Mouse (Mus musculus): Measurements from ENCODE around the gene Samd8.

The Samd8 gene

DNA sequence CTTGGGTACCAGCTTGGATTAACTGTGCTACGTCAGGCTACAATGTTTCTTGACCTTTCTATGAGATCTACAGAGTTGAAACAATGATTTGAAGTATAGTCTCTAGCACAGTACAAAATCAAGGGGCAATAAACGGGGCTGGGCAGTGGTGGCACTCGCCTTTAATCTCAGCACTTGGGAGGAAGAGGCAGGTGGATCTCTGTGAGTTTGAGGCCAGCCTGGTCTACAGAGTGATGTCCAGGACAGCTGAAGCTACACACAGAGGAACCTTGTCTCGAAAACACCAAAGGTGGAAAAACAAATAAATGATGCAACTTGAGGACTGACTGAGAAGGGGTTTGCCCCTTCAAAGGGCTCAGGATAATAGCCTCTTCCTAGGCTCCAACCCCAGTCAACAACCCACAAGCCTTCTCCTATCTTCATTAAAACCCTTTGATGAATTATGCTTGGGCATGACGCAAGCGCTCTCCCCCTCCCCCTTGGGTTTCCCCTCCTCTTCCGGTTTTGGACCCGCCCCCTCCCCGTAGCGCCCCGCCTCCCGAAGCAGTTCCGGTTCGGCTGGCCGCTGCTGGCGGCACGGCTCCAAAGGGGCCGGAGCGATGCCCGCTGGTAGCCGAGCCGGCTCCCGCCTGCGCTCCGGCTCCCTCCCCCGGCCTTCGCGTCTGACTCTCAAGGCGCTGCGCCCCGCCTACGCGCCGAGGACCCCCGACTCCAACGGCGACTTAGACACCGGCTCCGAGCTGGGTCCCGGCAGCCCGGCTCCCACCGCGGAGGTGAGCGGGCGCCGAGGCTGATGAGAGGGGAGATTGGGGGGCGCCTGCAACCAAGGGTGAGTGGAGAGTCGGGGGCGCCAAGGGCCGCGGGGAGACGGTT lies at the start of gene Samd8:
TSS of gene Samd8 (plus strand) at position 524 of the 873 bp plus-strand sequence.
- DNase-seq (ENCODE audit: low read depth): peak; percentile 90

- DNase-seq (ENCODE audit: low read depth): no peak
Measured at GRCm38 (mm10) chr14:21702691-21703090, 47.6 kb upstream of the Samd8 start.

- DNase-seq (ENCODE audit: low read depth): peak; percentile 32
Measured at GRCm38 (mm10) chr14:21703255-21703654, 47.1 kb upstream of the Samd8 start.

DNA sequence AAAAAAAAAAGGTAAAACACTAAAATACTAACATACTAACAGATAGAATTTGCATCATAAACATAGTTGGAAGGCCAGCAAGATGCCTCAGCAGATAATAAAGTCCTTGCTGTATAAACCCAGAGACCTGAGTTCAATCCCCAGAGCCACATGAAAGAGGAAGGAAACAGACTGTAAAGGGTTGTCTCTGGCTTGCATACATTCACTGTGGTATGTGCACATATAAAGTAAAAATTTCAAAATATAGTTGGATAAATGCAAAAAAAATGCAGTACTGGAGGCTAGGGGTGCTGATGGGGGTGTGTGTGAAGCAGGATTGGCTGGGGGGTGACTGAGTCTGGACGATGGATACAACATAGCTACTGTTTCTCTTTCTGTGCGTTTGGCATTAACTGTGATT lies 44.9 kb upstream of the Samd8 start:
- DNase-seq (ENCODE audit: low read depth): peak; percentile 40

DNA sequence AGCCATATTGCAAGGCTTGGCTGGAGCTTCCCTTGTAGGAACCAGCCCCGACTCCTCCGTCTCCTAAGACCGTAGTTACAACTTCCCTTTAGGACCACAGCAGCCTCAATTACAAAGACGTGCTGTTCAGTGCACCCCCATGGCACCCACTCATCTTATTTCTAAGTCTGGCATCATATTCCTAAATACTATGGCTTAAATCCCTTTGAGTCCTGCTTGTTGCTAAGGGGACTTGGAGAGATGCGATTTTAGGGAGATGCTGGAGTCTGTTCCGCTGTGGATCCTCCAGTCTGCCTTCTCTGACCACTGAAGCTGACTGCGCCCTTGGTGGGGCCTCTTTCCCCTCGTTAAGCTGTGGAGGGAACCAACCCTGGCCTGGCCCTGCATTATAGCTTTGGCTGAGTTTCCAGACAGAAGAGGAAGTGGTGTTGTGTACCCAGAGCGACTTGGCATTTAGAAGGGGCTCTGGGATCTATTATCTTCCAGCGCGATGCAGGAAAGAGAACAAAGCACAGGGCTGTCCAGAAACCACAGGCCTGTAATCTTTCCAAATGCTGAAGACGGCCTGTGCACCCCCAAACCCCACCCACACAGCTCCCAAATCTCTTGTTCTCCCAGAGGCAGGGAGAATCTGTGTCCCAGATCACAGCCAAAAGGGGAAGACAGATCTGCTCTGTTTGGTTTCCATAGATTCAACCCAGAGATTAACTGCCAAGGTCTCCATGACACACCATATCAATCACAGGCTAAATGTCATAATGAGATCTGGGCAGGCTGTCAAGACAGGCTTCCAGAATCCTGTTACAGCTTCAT lies 43.4 kb upstream of the Samd8 start:
- peak; percentile 73 for DNase-seq (ENCODE audit: low read depth)

GRCm38 (mm10) chr14:21709545-21709944 lies 40.8 kb upstream of the Samd8 start:
- no peak for DNase-seq (ENCODE audit: low read depth)

- no peak for DNase-seq (ENCODE audit: low read depth)
Measured at GRCm38 (mm10) chr14:21711231-21711630, 39.1 kb upstream of the Samd8 start.

DNA sequence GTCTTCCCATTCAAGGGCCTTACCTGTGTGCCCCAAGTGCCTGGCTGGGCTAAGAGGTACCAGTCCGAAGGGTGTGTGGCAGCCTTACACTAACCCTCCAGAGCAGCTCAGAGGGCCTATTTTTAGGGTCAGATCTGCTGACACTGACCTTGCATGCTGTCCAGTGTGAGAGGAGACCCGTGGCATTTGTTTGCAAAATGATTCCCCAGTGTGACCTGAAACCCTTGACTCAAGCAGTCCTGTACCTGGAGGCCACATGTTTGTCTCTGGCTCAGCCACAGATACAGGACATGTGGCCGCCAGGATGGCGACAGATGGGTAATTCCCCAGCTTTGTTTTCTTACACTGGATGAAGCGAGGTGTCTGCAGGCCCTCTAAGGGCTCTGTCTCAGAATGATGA lies 35.8 kb upstream of the Samd8 start, which contains the start of gene Dupd1:
TSS of gene Dupd1 (minus strand) at position 91 of the 400 bp plus-strand sequence.
- no peak for DNase-seq (ENCODE audit: low read depth)

- DNase-seq (ENCODE audit: low read depth): no peak
Measured at GRCm38 (mm10) chr14:21719646-21720383, 30.5 kb upstream of the Samd8 start.

GRCm38 (mm10) chr14:21720430-21721205 lies 29.7 kb upstream of the Samd8 start:
- no peak for DNase-seq (ENCODE audit: low read depth)

DNA sequence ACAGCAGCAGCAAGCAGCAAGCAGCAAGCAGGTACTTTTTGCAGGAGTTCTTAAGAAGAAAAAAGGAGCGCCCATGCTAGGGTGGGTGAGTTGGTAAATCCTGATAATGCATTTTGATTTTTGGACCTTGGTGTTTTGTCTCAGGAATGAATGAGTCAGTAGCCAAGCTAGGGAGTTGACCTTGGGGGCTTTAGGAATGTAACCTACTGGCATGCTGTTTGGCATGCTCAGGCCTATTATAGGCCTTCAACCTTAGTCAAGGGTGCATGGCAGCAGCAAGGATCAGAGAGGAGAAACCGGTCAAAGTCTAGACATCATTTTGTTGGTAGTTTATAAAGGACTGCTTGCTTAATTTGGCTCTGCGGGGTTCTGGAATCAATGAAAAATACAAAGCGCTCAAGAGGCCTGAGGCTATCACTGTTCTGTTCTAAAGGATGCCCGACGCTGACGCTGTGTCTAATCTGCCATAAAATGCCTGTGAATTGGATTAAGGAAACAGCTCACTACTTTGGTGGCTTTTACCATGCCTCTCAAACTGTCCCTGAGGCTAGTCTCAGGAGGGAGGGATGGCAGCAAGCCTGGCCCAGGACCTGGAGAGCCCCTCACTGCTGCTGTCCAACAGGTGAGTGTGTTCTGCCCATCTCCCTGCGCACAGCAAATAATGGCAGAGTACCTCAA lies 28.2 kb upstream of the Samd8 start:
- DNase-seq (ENCODE audit: low read depth): no peak

- DNase-seq (ENCODE audit: low read depth): no peak
Measured at GRCm38 (mm10) chr14:21729031-21729732, 21.1 kb upstream of the Samd8 start.

DNA sequence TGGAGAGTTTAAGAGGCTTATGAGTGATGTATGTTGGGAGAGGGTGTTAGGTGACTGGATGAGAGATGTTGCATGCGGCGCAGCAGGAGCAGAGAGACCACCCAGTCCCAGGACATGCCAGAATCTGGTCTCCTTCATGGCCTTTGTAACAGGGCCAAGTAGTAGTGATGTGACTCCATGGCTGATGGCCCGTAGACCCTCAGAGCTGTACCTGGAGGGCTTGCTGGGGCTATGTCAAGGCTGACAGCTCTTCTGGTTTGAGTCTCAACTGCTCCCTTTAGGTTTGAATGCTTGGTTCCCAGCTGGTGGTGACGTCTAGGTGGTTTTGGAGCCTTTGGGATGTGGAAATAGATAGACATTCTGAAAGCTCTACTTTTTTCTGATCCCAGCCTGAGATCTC lies 20.4 kb upstream of the Samd8 start:
- no peak for DNase-seq (ENCODE audit: low read depth)

- DNase-seq (ENCODE audit: low read depth): no peak
Measured at GRCm38 (mm10) chr14:21733131-21733905, 17.0 kb upstream of the Samd8 start.

GRCm38 (mm10) chr14:21740345-21740744 lies 10.0 kb upstream of the Samd8 start:
- DNase-seq (ENCODE audit: low read depth): no peak

DNA sequence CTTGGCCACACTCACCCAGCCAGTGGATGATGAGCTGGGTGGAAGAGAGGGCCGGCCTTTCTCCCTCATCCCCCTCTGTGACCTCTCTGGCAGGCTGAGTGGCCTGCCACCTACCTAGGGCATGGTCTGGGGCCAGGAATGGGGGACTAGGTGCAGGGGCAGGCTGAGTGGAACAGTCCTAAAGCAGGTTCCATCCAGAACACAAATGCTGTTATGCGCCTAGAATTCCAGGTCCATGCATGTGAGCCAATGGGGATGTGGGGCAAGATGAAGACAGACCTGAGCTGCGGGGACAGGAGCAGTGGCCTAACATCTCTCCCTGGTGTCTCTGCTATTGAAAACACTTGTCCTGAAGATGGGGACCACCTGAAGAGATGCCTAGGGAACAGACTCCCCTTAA lies 9.0 kb upstream of the Samd8 start:
- no peak for DNase-seq (ENCODE audit: low read depth)

DNA sequence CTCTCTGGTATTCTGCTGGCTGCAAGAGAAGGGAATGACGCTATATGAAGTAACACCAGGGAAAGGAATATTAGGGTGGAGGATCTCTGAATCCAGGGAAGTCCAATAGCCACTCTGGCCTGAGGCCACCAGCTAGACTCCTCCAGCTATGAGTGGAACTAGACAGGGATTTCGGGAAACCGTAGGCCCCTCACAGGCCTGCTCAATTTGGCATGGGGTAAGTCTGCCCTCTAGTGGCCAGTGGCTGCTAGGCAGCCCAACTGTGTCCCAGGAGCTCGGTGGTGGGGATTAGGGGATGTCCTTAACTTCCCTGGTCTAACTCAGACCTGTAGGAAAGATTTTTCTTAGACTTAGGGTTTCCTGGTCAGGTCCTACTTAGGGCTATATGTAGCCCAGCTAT lies 8.5 kb upstream of the Samd8 start:
- DNase-seq (ENCODE audit: low read depth): peak; percentile 66

- no peak for DNase-seq (ENCODE audit: low read depth)
Measured at GRCm38 (mm10) chr14:21742441-21742840, 7.9 kb upstream of the Samd8 start.

DNA sequence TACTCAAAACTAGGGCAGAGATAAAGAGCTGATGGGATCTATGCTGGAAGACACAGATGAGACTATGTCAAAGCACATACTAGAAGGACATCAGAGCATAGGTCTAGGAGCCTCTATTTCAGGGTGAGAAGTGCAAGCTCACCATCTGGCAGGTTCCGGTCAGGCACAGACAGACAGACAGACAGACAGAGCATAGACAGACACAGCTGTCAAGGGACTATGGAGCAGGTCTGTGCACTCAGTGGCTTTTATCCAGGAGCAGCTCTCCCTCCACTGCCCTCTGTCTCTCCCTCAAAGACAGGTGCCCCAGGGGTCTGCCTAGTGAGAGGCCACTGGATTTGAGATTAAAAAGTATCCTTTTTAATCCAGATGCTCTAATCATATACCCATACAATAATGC lies 6.2 kb upstream of the Samd8 start:
- no peak for DNase-seq (ENCODE audit: low read depth)
